Mouse (Mus musculus): ENCODE data around the gene Ect2. TPM values are rescaled to one million over a fixed set of nuclear protein-coding genes. Genes with fewer than 3 reads are reported as not detected.

Gene Ect2
- polyA plus RNA-seq (2015; fragmentation: Nextera tagmentation; extraction: Ambion mirVana), result 14.7 and 16.2 TPM in 2 replicates

DNA sequence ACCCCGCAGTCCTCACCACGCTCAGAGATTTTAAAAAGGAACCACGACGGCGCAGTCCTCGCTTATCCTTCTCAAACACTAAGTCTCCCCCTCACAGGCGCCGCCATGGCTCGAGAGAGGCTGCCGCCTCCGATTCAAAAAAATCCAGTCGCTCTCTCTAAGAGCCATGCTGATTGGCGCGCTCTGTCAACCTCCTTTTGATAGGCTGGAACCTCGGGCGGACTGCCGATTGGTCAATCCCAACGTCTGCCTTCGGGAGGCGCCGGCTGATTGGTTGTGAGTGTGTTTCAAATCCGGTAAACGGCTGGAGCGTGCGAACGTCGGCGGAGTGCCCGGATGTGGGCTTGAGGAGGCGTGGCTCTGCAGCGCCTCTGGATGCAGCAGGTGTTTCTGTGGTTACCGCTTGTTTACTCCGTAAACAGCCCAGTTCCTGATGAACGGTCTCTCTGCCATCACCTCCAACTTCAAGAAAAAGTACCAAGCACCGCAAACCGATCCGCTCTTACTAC, at the start of gene Ect2:
Ect2 (minus strand) TSS at position 178 of the 509 bp plus-strand sequence.
- Histone ChIP-seq H3K4me3 (peak within 1 kb of the TSS; percentile 79), H3K36me3 (no peaks in the 10 kb centered on the region), H3K4me1 (replicated peaks) (peaks cover 15% of the 10 kb centered on the region), H3K9me3 (no peaks in the 10 kb centered on the region), H3K4me2 (peak within 1 kb of the TSS; percentile 91), H3K27me3 (no peaks in the 10 kb centered on the region), H3K9ac (peak within 1 kb of the TSS; percentile 74), H3K27ac (peak within 1 kb of the TSS; percentile 30; the same call in 1 of the 2 replicates)
- WGBS, result under 1% methylated on average over 37 of the region's 37 CpGs
- peak; percentile 100 for ATAC-seq (ENCODE audit: low FRiP score)

- no peak for ATAC-seq (ENCODE audit: low FRiP score)
- no peak overlapping the region for H3K27ac ChIP-seq
- H3K9ac ChIP-seq, result no peak overlapping the region
- H3K27me3 ChIP-seq, result no peaks in the 10 kb centered on the region
- no peaks in the 10 kb centered on the region for H3K36me3 ChIP-seq
- no peak overlapping the region for H3K4me3 ChIP-seq
- WGBS, result 88% methylated on average over 5 of the region's 5 CpGs
- H3K9me3 ChIP-seq, result no peaks in the 10 kb centered on the region
- no peak overlapping the region for H3K4me2 ChIP-seq
- peaks cover 13% of the 10 kb centered on the region for H3K4me1 ChIP-seq (replicated peaks)
These were observed 48.2 kb upstream of the Ect2 start for GRCm38 (mm10) chr3:27201728-27202411.

DNA sequence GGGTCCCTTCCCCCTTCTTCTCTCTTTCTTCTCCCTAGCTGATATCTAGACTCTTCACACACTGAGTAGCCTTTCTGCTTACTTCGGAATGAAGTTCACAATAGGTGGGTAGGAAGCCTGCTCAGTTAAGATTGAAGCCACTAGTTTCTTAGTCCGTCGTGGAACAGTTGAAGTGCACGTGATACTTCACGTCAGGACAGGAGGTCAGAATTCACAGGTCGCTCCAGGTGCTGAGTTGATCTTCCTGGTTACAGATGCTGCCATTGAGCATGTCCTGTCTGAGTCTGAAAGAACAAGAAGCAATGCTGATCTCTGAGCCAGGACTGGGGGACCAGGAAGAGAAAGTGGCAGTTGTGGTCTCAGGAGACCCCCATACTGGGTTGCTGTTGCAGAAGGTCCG, 45.4 kb upstream of the Ect2 start:
- ATAC-seq (ENCODE audit: low FRiP score), result no peak
- WGBS, result 92% methylated on average over 7 of the region's 7 CpGs

DNA sequence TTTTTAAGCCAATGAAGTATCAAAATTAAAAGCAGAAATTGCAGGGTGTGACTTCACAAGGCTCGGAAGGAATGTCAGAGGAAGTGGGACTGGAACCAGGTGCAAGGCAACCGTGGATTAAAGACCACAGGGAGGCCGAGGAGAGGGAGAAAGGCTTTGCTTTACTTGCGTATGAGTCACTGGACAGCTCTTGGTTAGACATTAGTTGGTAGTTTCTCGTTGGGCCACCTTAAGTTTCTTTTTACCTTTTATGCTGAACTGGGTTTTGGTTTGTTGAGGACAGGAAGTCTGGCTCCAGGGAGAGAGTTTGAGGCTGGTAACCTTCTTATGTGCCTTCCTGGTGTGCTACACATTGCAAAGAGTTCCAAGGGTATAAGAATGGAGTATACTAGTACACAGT, 44.1 kb upstream of the Ect2 start:
- H3K4me2 ChIP-seq, result no peak overlapping the region
- no peak for ATAC-seq (ENCODE audit: low FRiP score)
- H3K9ac ChIP-seq, result no peak overlapping the region
- 0 out of 2 replicates have a peak, but pooled peaks cover 3% of the 10 kb centered on the region for H3K4me1 ChIP-seq (replicated peaks)
- no peaks in the 10 kb centered on the region for H3K36me3 ChIP-seq
- WGBS, result 85% methylated on average over 5 of the region's 5 CpGs
- H3K27ac ChIP-seq, result no peak overlapping the region
- no peaks in the 10 kb centered on the region for H3K9me3 ChIP-seq
- H3K4me3 ChIP-seq, result no peak overlapping the region
- H3K27me3 ChIP-seq, result no peaks in the 10 kb centered on the region

More for the DNA sequence above, 45.4 kb upstream of the Ect2 start:
- Histone ChIP-seq H3K36me3 (no peaks in the 10 kb centered on the region), H3K4me3 (no peak overlapping the region), H3K9me3 (no peaks in the 10 kb centered on the region), H3K4me2 (no peak overlapping the region), H3K4me1 (replicated peaks) (no peaks in the 10 kb centered on the region), H3K27ac (no peak overlapping the region), H3K9ac (no peak overlapping the region), H3K27me3 (no peaks in the 10 kb centered on the region)

GRCm38 (mm10) chr3:27196529-27196928, 42.9 kb upstream of the Ect2 start:
- Histone ChIP-seq H3K36me3 (no peaks in the 10 kb centered on the region), H3K4me3 (no peak overlapping the region), H3K27ac (no peak overlapping the region), H3K9ac (no peak overlapping the region), H3K4me2 (no peak overlapping the region), H3K27me3 (no peaks in the 10 kb centered on the region), H3K9me3 (no peaks in the 10 kb centered on the region), H3K4me1 (replicated peaks) (0 out of 2 replicates have a peak, but pooled peaks cover 3% of the 10 kb centered on the region)
- ATAC-seq (ENCODE audit: low FRiP score), result no peak
- WGBS, result 85% methylated on average over 1 of the region's 1 CpGs

DNA sequence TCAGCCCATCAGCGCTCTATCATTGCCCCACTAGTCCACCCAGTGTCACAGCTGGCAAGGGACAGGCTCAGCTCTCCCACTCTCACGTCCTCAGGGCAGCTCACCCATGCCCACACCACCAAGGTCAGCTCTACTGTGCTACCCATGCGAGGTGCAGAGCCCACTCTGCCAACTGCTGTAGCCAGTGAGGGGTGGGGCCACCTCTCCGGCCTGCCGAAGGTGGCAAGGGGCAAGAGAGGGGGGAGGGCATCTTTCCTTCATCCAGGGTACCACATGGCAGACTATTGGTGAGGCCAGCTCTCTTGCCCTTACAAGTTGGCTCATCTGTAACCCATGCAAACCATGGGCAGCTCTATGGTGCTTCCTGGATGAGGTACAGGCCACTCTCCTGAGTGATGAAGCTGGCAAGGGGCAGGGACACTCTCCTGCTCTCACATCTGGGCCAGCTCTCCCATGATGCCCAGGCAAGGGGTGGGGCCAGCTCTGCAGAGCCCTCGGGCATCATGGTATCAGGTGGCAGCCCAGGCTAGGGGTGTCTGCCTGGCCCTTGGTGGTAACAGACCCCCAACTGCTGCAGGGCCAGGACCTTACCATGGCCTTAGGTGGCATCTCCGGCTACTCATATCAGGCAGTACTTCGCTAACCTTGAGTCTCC, 42.0 kb upstream of the Ect2 start:
- Histone ChIP-seq H3K9ac (no peak overlapping the region), H3K27me3 (no peaks in the 10 kb centered on the region), H3K4me3 (no peak overlapping the region), H3K27ac (no peak overlapping the region), H3K4me2 (no peak overlapping the region), H3K4me1 (replicated peaks) (0 out of 2 replicates have a peak, but pooled peaks cover 3% of the 10 kb centered on the region), H3K36me3 (no peaks in the 10 kb centered on the region), H3K9me3 (no peaks in the 10 kb centered on the region)
- peak; percentile 43; the same call in 1 of the 2 replicates for ATAC-seq (ENCODE audit: low FRiP score)
- whole genome bisulfite sequencing, result 88% methylated on average over 8 of the region's 8 CpGs

GRCm38 (mm10) chr3:27195153-27195552, 41.5 kb upstream of the Ect2 start:
- no peak for ATAC-seq (ENCODE audit: low FRiP score)
- 84% methylated on average over 4 of the region's 4 CpGs for WGBS
- 0 out of 2 replicates have a peak, but pooled peaks cover 3% of the 10 kb centered on the region for H3K4me1 ChIP-seq (replicated peaks)
- H3K9ac ChIP-seq, result no peak overlapping the region
- H3K36me3 ChIP-seq, result no peaks in the 10 kb centered on the region
- no peak overlapping the region for H3K27ac ChIP-seq
- no peaks in the 10 kb centered on the region for H3K9me3 ChIP-seq
- H3K4me3 ChIP-seq, result no peak overlapping the region
- no peaks in the 10 kb centered on the region for H3K27me3 ChIP-seq
- H3K4me2 ChIP-seq, result no peak overlapping the region

- no peak overlapping the region for H3K4me3 ChIP-seq
- H3K9ac ChIP-seq, result no peak overlapping the region
- H3K36me3 ChIP-seq, result no peaks in the 10 kb centered on the region
- peaks cover 10% of the 10 kb centered on the region; the same call in 1 of the 2 replicates for H3K4me1 ChIP-seq (replicated peaks)
- no peaks in the 10 kb centered on the region for H3K27me3 ChIP-seq
- no peaks in the 10 kb centered on the region for H3K9me3 ChIP-seq
- H3K4me2 ChIP-seq, result no peak overlapping the region
- H3K27ac ChIP-seq, result no peak overlapping the region
- WGBS, result 73% methylated on average over 6 of the region's 6 CpGs
- ATAC-seq (ENCODE audit: low FRiP score), result no peak
These were observed 40.2 kb upstream of the Ect2 start for GRCm38 (mm10) chr3:27193844-27194317.

- Histone ChIP-seq H3K9me3 (no peaks in the 10 kb centered on the region), H3K9ac (no peak overlapping the region), H3K27me3 (no peaks in the 10 kb centered on the region), H3K4me2 (no peak overlapping the region), H3K27ac (no peak overlapping the region), H3K4me1 (replicated peaks) (peaks cover 10% of the 10 kb centered on the region; the same call in 1 of the 2 replicates), H3K36me3 (no peaks in the 10 kb centered on the region), H3K4me3 (no peak overlapping the region)
- no peak for ATAC-seq (ENCODE audit: low FRiP score)
- 84% methylated on average over 6 of the region's 6 CpGs for WGBS
These were observed 38.2 kb upstream of the Ect2 start for GRCm38 (mm10) chr3:27191856-27192255.

DNA sequence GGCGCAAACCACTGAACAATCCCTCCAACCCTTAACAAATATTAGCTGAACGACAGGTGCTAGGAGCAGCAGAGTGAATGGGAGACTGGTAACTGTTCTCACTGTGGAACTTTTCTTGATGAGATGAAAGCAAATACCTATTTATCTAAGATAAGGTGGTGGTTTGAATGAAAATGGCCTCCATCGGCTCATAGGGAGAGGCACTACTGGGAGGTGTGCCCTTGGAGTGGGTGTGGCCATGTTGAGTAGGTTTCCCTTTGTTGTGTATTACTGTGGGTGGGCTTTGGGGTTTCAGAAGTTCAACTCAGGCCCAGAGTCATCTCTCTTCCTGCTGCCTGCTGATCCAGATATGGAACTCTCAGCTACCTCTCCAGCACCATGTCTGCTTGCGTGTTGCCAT, 37.2 kb upstream of the Ect2 start:
- Histone ChIP-seq H3K4me2 (no peak overlapping the region), H3K9ac (no peak overlapping the region), H3K27ac (no peak overlapping the region), H3K4me1 (replicated peaks) (peaks cover 10% of the 10 kb centered on the region; the same call in 1 of the 2 replicates), H3K36me3 (no peaks in the 10 kb centered on the region), H3K9me3 (no peaks in the 10 kb centered on the region), H3K27me3 (no peaks in the 10 kb centered on the region), H3K4me3 (no peak overlapping the region)
- no peak for ATAC-seq (ENCODE audit: low FRiP score)
- WGBS, result 94% methylated on average over 4 of the region's 4 CpGs

- peaks cover 10% of the 10 kb centered on the region; the same call in 1 of the 2 replicates for H3K4me1 ChIP-seq (replicated peaks)
- no peaks in the 10 kb centered on the region for H3K9me3 ChIP-seq
- H3K27me3 ChIP-seq, result no peaks in the 10 kb centered on the region
- 67% methylated on average over 14 of the region's 14 CpGs for WGBS
- ATAC-seq (ENCODE audit: low FRiP score), result no peak
- no peaks in the 10 kb centered on the region for H3K36me3 ChIP-seq
- no peak overlapping the region for H3K9ac ChIP-seq
- H3K4me2 ChIP-seq, result no peak overlapping the region
- no peak overlapping the region for H3K27ac ChIP-seq
- H3K4me3 ChIP-seq, result no peak overlapping the region
These were observed 35.9 kb upstream of the Ect2 start for GRCm38 (mm10) chr3:27189320-27190261.

DNA sequence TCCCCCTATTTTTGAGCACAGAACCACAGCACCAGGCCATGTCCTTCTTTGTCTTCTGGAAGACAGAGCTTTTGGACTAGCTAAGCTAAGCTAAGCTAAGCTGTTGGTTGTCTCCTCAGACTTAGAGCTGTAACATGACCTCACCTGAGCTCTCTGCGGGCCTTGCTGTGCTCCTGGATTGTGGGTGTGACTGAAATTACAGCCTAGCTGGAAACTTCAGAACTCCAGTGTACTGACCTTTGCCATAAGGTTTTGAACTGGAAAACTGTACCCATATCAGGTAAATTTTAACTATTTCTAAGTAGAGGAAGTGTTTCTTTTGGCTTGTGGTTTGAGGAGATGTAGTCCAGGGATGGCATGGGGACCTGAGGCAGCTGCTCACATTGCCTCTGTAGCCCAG, 34.7 kb upstream of the Ect2 start:
- no peak overlapping the region for H3K9ac ChIP-seq
- H3K27ac ChIP-seq, result no peak overlapping the region
- H3K27me3 ChIP-seq, result no peaks in the 10 kb centered on the region
- ATAC-seq (ENCODE audit: low FRiP score), result no peak
- no peaks in the 10 kb centered on the region for H3K36me3 ChIP-seq
- H3K9me3 ChIP-seq, result no peaks in the 10 kb centered on the region
- no peak overlapping the region for H3K4me2 ChIP-seq
- peaks cover 16% of the 10 kb centered on the region for H3K4me1 ChIP-seq (replicated peaks)
- 97% methylated on average over 1 of the region's 1 CpGs for WGBS
- no peak overlapping the region for H3K4me3 ChIP-seq
